In genomic region chr16:66602211-66602610, GRCm38 (mm10) we compare ENCODE assay signal across 21 mouse cellular contexts.
DNase-seq lines count a peak whose midpoint lies in the region; ATAC-seq and TF ChIP-seq lines count a peak whose summit lies in the region.
"Had no signal": no experiment of that assay in that cellular context is flagged by ENCODE, and none has a peak within 500 bp of the region (broad histone marks: within the 10 kb centered on the region; RNA-seq: fewer than 3 reads in every experiment).

No protein-coding gene starts in this region.

- H3K36me3 ChIP-seq in hindbrain, postnatal 0 days (ENCODE audit: insufficient read depth, low read length), result no peaks in the 10 kb centered on the region
- no peaks in the 10 kb centered on the region for H3K36me3 ChIP-seq in hindbrain, embryonic 12.5 days
- H3K36me3 ChIP-seq in midbrain, embryonic 11.5 days (ENCODE audit: control insufficient read depth, insufficient read depth, low read length), result no peaks in the 10 kb centered on the region
- no peaks in the 10 kb centered on the region for H3K36me3 ChIP-seq in midbrain, embryonic 13.5 days
- H3K36me3 ChIP-seq: heart, embryonic 13.5 days; limb, embryonic 10.5 days; midbrain, embryonic 15.5 days had no signal

- H3K4me2 ChIP-seq in hindbrain, postnatal 0 days (ENCODE audit: low read depth, low read length), result no peak overlapping the region
- H3K4me2 ChIP-seq in hindbrain, embryonic 12.5 days (replicated peaks), result no peak overlapping the region
- H3K4me2 ChIP-seq in midbrain, embryonic 11.5 days, result no peak overlapping the region
- H3K4me2 ChIP-seq in midbrain, embryonic 13.5 days (replicated peaks), result no peak overlapping the region
- H3K4me2 ChIP-seq: heart, embryonic 13.5 days; liver, embryonic 11.5 days; midbrain, embryonic 15.5 days had no signal

- ATAC-seq in hindbrain, postnatal 0 days, result no peak
- no peak for ATAC-seq in hindbrain, embryonic 12.5 days (ENCODE audit: low FRiP score)
- peak; percentile 52; the same call in 1 of the 2 replicates for ATAC-seq in midbrain, embryonic 11.5 days (ENCODE audit: low FRiP score)
- ATAC-seq in midbrain, embryonic 13.5 days, result no peak
- ATAC-seq: activated CD4-positive, CD25-positive, alpha-beta regulatory T cell, adult 4 months; CD4-positive, CD25-positive, alpha-beta regulatory T cell, adult 4 months; midbrain, embryonic 15.5 days had no signal

- H3K4me3 ChIP-seq in hindbrain, postnatal 0 days (ENCODE audit: low read length), result no peak overlapping the region
- no peak overlapping the region for H3K4me3 ChIP-seq in hindbrain, embryonic 12.5 days
- H3K4me3 ChIP-seq in midbrain, embryonic 11.5 days (ENCODE audit: low read depth, low read length), result no peak overlapping the region
- H3K4me3 ChIP-seq in midbrain, embryonic 13.5 days (replicated peaks), result no peak overlapping the region
- H3K4me3 ChIP-seq: gastrocnemius, adult 2 months; heart, embryonic 13.5 days; left cerebral cortex, adult 2 months; limb, embryonic 10.5 days; midbrain, embryonic 15.5 days had no signal

- no peak overlapping the region for H3K9ac ChIP-seq in hindbrain, postnatal 0 days (replicated peaks; ENCODE audit: low read length)
- no peak overlapping the region for H3K9ac ChIP-seq in hindbrain, embryonic 12.5 days
- no peak overlapping the region for H3K9ac ChIP-seq in midbrain, embryonic 11.5 days (ENCODE audit: low read length)
- no peak overlapping the region for H3K9ac ChIP-seq in midbrain, embryonic 13.5 days (replicated peaks)
- H3K9ac ChIP-seq: heart, embryonic 13.5 days; midbrain, embryonic 15.5 days had no signal

- H3K9me3 ChIP-seq in hindbrain, postnatal 0 days (ENCODE audit: low read length), result no peaks in the 10 kb centered on the region
- no peaks in the 10 kb centered on the region for H3K9me3 ChIP-seq in hindbrain, embryonic 12.5 days (replicated peaks)
- H3K9me3 ChIP-seq in midbrain, embryonic 11.5 days (ENCODE audit: control insufficient read depth, low read length), result no peaks in the 10 kb centered on the region
- no peaks in the 10 kb centered on the region for H3K9me3 ChIP-seq in midbrain, embryonic 13.5 days
- H3K9me3 ChIP-seq: heart, embryonic 13.5 days; limb, embryonic 10.5 days; midbrain, embryonic 15.5 days had no signal

- no peaks in the 10 kb centered on the region for H3K4me1 ChIP-seq in hindbrain, postnatal 0 days (ENCODE audit: insufficient read depth, low read length)
- no peaks in the 10 kb centered on the region for H3K4me1 ChIP-seq in hindbrain, embryonic 12.5 days
- no peaks in the 10 kb centered on the region for H3K4me1 ChIP-seq in midbrain, embryonic 11.5 days (ENCODE audit: control insufficient read depth, insufficient read depth, low read length)
- H3K4me1 ChIP-seq in midbrain, embryonic 13.5 days (replicated peaks), result no peaks in the 10 kb centered on the region
- H3K4me1 ChIP-seq: heart, embryonic 13.5 days; limb, embryonic 10.5 days; midbrain, embryonic 15.5 days had no signal

- WGBS in hindbrain, postnatal 0 days, result 44% methylated on average over 2 of the region's 2 CpGs
- WGBS in hindbrain, embryonic 12.5 days, result 59% methylated on average over 2 of the region's 2 CpGs
- WGBS in midbrain, embryonic 11.5 days, result 57% methylated on average over 2 of the region's 2 CpGs
- 52% methylated on average over 2 of the region's 2 CpGs for WGBS in midbrain, embryonic 13.5 days

- TF ChIP-seq CTCF in hindbrain, postnatal 0 days (IDR thresholded peaks at IDR 0.05; ENCODE audit: low read depth), result peak; percentile 35; the same call in 1 of the 2 replicates

- H3K27me3 ChIP-seq in hindbrain, postnatal 0 days (ENCODE audit: insufficient read depth, low read length), result no peaks in the 10 kb centered on the region
- no peaks in the 10 kb centered on the region for H3K27me3 ChIP-seq in hindbrain, embryonic 12.5 days
- H3K27me3 ChIP-seq in midbrain, embryonic 11.5 days (ENCODE audit: control insufficient read depth, insufficient read depth, low read length), result no peaks in the 10 kb centered on the region
- no peaks in the 10 kb centered on the region for H3K27me3 ChIP-seq in midbrain, embryonic 13.5 days
- H3K27me3 ChIP-seq: heart, embryonic 13.5 days; midbrain, embryonic 15.5 days had no signal

- no peak overlapping the region for H3K27ac ChIP-seq in hindbrain, postnatal 0 days
- H3K27ac ChIP-seq in hindbrain, embryonic 12.5 days, result no peak overlapping the region
- H3K27ac ChIP-seq in midbrain, embryonic 11.5 days (ENCODE audit: low read depth, low read length), result no peak overlapping the region
- H3K27ac ChIP-seq in midbrain, embryonic 13.5 days, result no peak overlapping the region
- H3K27ac ChIP-seq: gastrocnemius, adult 2 months; heart, embryonic 13.5 days; left cerebral cortex, adult 2 months; limb, embryonic 10.5 days; macrophage; midbrain, embryonic 15.5 days had no signal

- DNase-seq in hindbrain, postnatal 0 days (ENCODE audit: low spot score), result no peak
- no peak for DNase-seq in midbrain, embryonic 11.5 days (ENCODE audit: low spot score, missing footprints)
- DNase-seq in ZHBTc4 (ENCODE audit: low read depth, low spot score), result peak; percentile 6
- DNase-seq in thymus, postnatal 10 days (ENCODE audit: low spot score in 2 of 2), result no peak
- no peak for DNase-seq in thymus, postnatal 4 days
- DNase-seq: adrenal gland, postnatal 14 days; cerebellum, adult 9-11 months; gastrocnemius, adult 2 months; kidney, adult 8-10 months; lung, adult 2 months; thymus, adult 2 months had no signal
